Mouse (Mus musculus): ENCODE measurements around the gene Rhbdl1. TPM values are rescaled to one million over a fixed set of nuclear protein-coding genes. Genes with fewer than 3 reads are reported as not detected.

Rhbdl1 gene
- total and polyA plus RNA-seq, 3 experiments = 0.87 to 4.8 (median 3.1) TPM

DNA sequence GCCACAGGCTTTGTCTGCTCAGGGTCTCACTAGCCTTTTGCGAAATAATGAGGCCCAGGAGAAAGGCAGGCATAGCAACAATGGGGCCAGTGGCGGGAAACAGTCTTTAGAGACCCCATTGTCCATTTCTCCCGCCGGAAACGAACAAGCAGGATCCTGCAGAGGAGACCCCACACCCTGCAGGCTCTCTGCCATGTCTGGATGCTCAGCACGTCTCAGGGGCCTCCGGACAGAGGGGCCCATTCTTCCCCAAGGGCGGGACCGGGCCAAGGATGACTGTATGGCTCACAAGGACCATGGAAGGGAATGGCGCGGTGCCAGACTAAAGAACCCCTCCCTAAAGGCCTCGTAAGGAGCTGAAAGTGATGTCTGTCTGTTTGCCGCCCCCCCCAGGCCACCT is 42.9 kb downstream of the Rhbdl1 start:
- no peaks in the 10 kb centered on the region for H3K27me3 ChIP-seq (ENCODE audit: insufficient read depth, low read length)
- no peak overlapping the region for H3K4me3 ChIP-seq (ENCODE audit: low read depth, low read length)
- H3K9me3 ChIP-seq (replicated peaks) = no peaks in the 10 kb centered on the region
- peaks cover 63% of the 10 kb centered on the region for H3K4me1 ChIP-seq (ENCODE audit: insufficient read depth, low read depth, low read length)
- no peak for DNase-seq (ENCODE audit: low spot score)
- no peak for TF ChIP-seq TAL1 (conservative IDR thresholded peaks at IDR 0.05; ENCODE audit: low read depth, low read length)
- no peak for TF ChIP-seq POLR2AphosphoS5 (IDR thresholded peaks at IDR 0.05; ENCODE audit: insufficient replicate concordance, low read depth, low read length)
- no peak for TF ChIP-seq GATA2 (IDR thresholded peaks at IDR 0.05; ENCODE audit: borderline replicate concordance, low read depth, low read length)
- no peak for ATAC-seq (ENCODE audit: extremely low read depth, insufficient number of reproducible peaks, low FRiP score, poor library complexity, severe bottlenecking)
- peaks cover 54% of the 10 kb centered on the region for H3K36me3 ChIP-seq (replicated peaks)

- Histone ChIP-seq H3K9me3 (replicated peaks) (no peaks in the 10 kb centered on the region), H3K27me3 (ENCODE audit: insufficient read depth, low read length) (no peaks in the 10 kb centered on the region), H3K4me3 (ENCODE audit: low read depth, low read length) (peak within 1 kb of the TSS; percentile 80), H3K36me3 (replicated peaks) (peaks cover 69% of the 10 kb centered on the region), H3K4me1 (ENCODE audit: insufficient read depth, low read depth, low read length) (peaks cover 65% of the 10 kb centered on the region)
- no peak for TF ChIP-seq GATA2 (IDR thresholded peaks at IDR 0.05; ENCODE audit: borderline replicate concordance, low read depth, low read length)
- TF ChIP-seq POLR2AphosphoS5 (IDR thresholded peaks at IDR 0.05; ENCODE audit: insufficient replicate concordance, low read depth, low read length) = no peak
- TF ChIP-seq CTCF (IDR thresholded peaks at IDR 0.05; ENCODE audit: low read depth, low read length) = no peak
- TF ChIP-seq TAL1 (conservative IDR thresholded peaks at IDR 0.05; ENCODE audit: low read depth, low read length) = no peak
- no peak for TF ChIP-seq GATA1 (IDR thresholded peaks at IDR 0.05; ENCODE audit: borderline replicate concordance, low read length)
- DNase-seq (ENCODE audit: low spot score) = peak; percentile 87
- 0 out of 2 replicates have a peak, but pooled peaks have one; percentile 42 for ATAC-seq (ENCODE audit: extremely low read depth, insufficient number of reproducible peaks, low FRiP score, poor library complexity, severe bottlenecking)
These were observed 44.5 kb downstream of the Rhbdl1 start, which contains the start of gene Fam173a for GRCm38 (mm10) chr17:25792615-25793014. TSS of gene Fam173a (minus strand) at chr17:25792901.

DNA sequence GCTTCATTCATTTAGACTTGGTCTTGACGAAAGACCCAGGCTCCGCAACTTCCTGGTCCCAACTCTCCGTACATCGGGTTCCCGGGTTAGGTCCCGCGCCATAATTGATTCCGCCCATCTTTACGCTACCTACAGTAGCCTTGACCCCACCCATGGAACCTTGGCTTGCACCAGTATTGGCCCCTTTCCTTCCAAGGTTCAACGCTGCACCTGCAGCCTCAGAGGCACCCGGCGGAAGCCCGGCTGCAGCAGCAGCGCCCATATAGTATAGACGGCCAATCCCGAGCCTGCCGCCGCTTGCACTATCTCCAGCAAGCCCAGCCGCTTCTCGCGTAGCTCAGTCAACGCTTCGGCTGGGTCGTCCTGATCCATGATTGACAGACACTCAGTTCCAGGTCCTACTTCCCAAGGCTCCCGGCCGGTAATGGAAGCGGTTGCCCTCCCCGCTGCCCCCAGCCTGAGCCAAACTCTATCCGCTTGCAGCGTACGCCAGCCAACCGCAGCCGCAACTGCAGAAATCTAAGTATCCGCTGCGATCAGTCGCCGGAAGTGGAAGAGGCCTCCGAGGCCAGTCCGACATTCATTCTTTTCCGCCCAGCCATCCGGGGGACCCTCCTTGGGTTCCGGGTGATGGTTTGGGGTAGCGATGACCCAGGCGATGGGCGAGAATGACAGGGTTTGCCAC is 45.1 kb downstream of the Rhbdl1 start:
- peaks cover 75% of the 10 kb centered on the region for H3K36me3 ChIP-seq (replicated peaks)
- peaks cover 59% of the 10 kb centered on the region for H3K4me1 ChIP-seq (ENCODE audit: insufficient read depth, low read depth, low read length)
- DNase-seq (ENCODE audit: low spot score) (peak; percentile 71), ATAC-seq (ENCODE audit: extremely low read depth, insufficient number of reproducible peaks, low FRiP score, poor library complexity, severe bottlenecking) (peak; percentile 30)
- peak overlapping the region; percentile 80 for H3K4me3 ChIP-seq (ENCODE audit: low read depth, low read length)
- H3K27me3 ChIP-seq (ENCODE audit: insufficient read depth, low read length) = no peaks in the 10 kb centered on the region
- TF ChIP-seq POLR2AphosphoS5 (IDR thresholded peaks at IDR 0.05; ENCODE audit: insufficient replicate concordance, low read depth, low read length) (no peak), GATA2 (IDR thresholded peaks at IDR 0.05; ENCODE audit: borderline replicate concordance, low read depth, low read length) (no peak), TAL1 (conservative IDR thresholded peaks at IDR 0.05; ENCODE audit: low read depth, low read length) (no peak), CTCF (IDR thresholded peaks at IDR 0.05; ENCODE audit: low read depth, low read length) (no peak), GATA1 (IDR thresholded peaks at IDR 0.05; ENCODE audit: borderline replicate concordance, low read length) (no peak)
- no peaks in the 10 kb centered on the region for H3K9me3 ChIP-seq (replicated peaks)

DNA sequence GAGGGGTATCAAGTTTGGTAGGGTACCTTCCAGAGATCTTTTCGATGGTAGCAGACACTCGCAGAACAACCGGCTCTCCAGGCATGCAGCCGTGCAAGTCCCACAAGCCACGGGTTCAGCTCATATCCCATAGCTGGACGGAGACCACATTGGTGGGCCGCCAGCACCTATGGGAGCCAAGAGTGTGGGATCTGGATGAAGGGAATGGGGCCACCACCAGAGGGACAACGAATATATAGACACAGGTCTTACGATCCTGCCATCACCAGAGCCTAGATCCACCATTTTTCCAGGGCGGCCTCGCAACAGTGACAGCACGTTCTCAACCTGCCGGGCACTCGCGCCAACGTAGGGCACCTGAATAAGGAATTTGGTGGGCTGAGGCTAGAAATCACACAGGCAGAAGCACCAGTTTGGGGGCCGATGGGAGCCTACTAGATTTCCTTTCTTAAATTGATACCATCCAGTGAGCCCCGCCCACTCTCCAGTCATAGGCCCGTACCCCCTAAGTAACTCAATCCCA is 45.7 kb downstream of the Rhbdl1 start:
- Histone ChIP-seq H3K36me3 (replicated peaks) (peaks cover 81% of the 10 kb centered on the region), H3K27me3 (ENCODE audit: insufficient read depth, low read length) (no peaks in the 10 kb centered on the region), H3K4me3 (ENCODE audit: low read depth, low read length) (peak overlapping the region; percentile 80), H3K9me3 (replicated peaks) (no peaks in the 10 kb centered on the region), H3K4me1 (ENCODE audit: insufficient read depth, low read depth, low read length) (peaks cover 61% of the 10 kb centered on the region)
- no peak for DNase-seq (ENCODE audit: low spot score)
- no peak for ATAC-seq (ENCODE audit: extremely low read depth, insufficient number of reproducible peaks, low FRiP score, poor library complexity, severe bottlenecking)
- TF ChIP-seq GATA1 (IDR thresholded peaks at IDR 0.05; ENCODE audit: borderline replicate concordance, low read length) = no peak
- TF ChIP-seq TAL1 (conservative IDR thresholded peaks at IDR 0.05; ENCODE audit: low read depth, low read length) = no peak
- TF ChIP-seq POLR2AphosphoS5 (IDR thresholded peaks at IDR 0.05; ENCODE audit: insufficient replicate concordance, low read depth, low read length) = no peak
- TF ChIP-seq GATA2 (IDR thresholded peaks at IDR 0.05; ENCODE audit: borderline replicate concordance, low read depth, low read length) = no peak
- no peak for TF ChIP-seq CTCF (IDR thresholded peaks at IDR 0.05; ENCODE audit: low read depth, low read length)

DNA sequence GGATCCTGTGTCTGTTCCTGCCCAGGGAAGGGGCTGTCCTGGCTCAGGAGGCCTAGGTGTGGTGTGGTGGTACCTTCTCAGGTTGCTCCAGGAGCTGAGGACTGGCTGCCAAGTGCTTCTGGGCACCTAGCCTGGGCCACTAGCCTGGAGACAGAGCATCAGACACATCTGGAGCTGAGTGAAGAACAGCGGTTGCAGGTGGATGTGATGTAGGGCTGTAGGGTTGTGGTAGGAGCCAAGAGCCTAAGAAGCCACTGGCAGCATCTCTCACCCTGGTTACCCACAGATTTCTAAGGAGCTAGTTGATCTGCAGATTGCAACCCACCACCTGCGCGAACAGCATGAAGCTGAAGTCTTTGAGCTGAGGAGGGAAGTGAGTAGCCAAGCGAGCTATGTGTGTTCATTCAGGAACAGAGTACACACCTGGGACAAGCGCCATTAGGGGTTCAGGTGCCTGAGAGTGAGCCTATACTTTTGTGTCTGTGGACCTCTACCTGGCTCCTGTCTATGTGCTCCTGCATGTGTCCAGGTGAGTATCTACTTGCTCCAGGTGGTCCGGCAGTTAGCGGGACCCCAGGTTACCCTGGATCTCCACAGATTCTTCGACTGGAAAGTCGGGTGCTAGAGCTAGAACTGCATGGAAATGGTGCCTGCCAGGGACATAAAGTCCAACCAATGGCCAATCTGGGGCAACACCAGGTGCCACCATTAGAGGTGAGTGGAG is 50.2 kb downstream of the Rhbdl1 start:
- DNase-seq (ENCODE audit: low spot score) (no peak), ATAC-seq (ENCODE audit: extremely low read depth, insufficient number of reproducible peaks, low FRiP score, poor library complexity, severe bottlenecking) (no peak)
- Histone ChIP-seq H3K27me3 (ENCODE audit: insufficient read depth, low read length) (no peaks in the 10 kb centered on the region), H3K36me3 (replicated peaks) (peaks cover 78% of the 10 kb centered on the region), H3K9me3 (replicated peaks) (no peaks in the 10 kb centered on the region), H3K4me3 (ENCODE audit: low read depth, low read length) (no peak overlapping the region), H3K4me1 (ENCODE audit: insufficient read depth, low read depth, low read length) (peaks cover 49% of the 10 kb centered on the region)
- TF ChIP-seq TAL1 (conservative IDR thresholded peaks at IDR 0.05; ENCODE audit: low read depth, low read length) = no peak
- no peak for TF ChIP-seq GATA1 (IDR thresholded peaks at IDR 0.05; ENCODE audit: borderline replicate concordance, low read length)
- no peak for TF ChIP-seq GATA2 (IDR thresholded peaks at IDR 0.05; ENCODE audit: borderline replicate concordance, low read depth, low read length)
- TF ChIP-seq POLR2AphosphoS5 (IDR thresholded peaks at IDR 0.05; ENCODE audit: insufficient replicate concordance, low read depth, low read length) = no peak
- no peak for TF ChIP-seq CTCF (IDR thresholded peaks at IDR 0.05; ENCODE audit: low read depth, low read length)

GRCm38 (mm10) chr17:25786280-25786679 is 50.8 kb downstream of the Rhbdl1 start, which contains the start of gene Ccdc78:
TSS of gene Ccdc78 (plus strand) at chr17:25786580.
- no peak for DNase-seq (ENCODE audit: low spot score)
- Histone ChIP-seq H3K36me3 (replicated peaks) (peaks cover 83% of the 10 kb centered on the region), H3K27me3 (ENCODE audit: insufficient read depth, low read length) (no peaks in the 10 kb centered on the region), H3K4me1 (ENCODE audit: insufficient read depth, low read depth, low read length) (peaks cover 46% of the 10 kb centered on the region), H3K4me3 (ENCODE audit: low read depth, low read length) (peak within 1 kb of the TSS; percentile 79), H3K9me3 (replicated peaks) (no peaks in the 10 kb centered on the region)
- ATAC-seq (ENCODE audit: extremely low read depth, insufficient number of reproducible peaks, low FRiP score, poor library complexity, severe bottlenecking) = no peak
- TF ChIP-seq CTCF (IDR thresholded peaks at IDR 0.05; ENCODE audit: low read depth, low read length) (no peak), GATA2 (IDR thresholded peaks at IDR 0.05; ENCODE audit: borderline replicate concordance, low read depth, low read length) (no peak), GATA1 (IDR thresholded peaks at IDR 0.05; ENCODE audit: borderline replicate concordance, low read length) (no peak), TAL1 (conservative IDR thresholded peaks at IDR 0.05; ENCODE audit: low read depth, low read length) (no peak), POLR2AphosphoS5 (IDR thresholded peaks at IDR 0.05; ENCODE audit: insufficient replicate concordance, low read depth, low read length) (no peak)
